Mouse (Mus musculus) lung, postnatal 0 days (tissue): ENCODE measurements around the gene Tob2.

Experiments
- CTCF ChIP-seq: IDR thresholded peaks from 2 replicates; pipeline ENCODE4 v1.5.1; 2016; ENCODE audit warnings: antibody characterized with exemption, mild to moderate bottlenecking
- EP300 ChIP-seq: IDR thresholded peaks from 2 replicates; pipeline ENCODE4 v1.6.1; 2016; ENCODE audit warnings: antibody characterized with exemption, mild to moderate bottlenecking, control low read depth

GRCm38 (mm10) chr15:81818404-81818803 is 40.2 kb downstream of the Tob2 start:
- TF ChIP-seq EP300 (no peak), CTCF (no peak)
